Mouse (Mus musculus): Measurements from ENCODE around the gene Apobec2.

DNA sequence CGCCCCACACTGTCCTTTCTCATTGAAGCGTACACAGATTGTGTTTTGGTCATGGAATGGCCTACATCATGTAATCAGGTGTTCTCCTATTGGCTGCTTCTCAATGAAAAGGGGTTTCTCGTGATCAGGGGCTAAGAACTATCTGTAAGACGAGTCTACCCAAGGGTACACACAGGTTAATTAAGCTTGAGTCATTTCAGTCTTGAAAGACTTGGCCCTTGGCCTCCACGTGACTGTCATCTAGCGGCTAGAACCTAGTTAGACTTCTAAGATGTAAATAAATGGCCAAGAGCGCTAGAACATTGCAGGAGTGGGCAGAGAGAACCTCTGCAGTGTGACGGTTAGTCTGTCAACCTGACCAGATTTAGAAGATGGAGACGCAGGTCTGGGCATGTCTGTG, 8.5 kb downstream of the Apobec2 start:
- TF ChIP-seq HCFC1 (IDR thresholded peaks at IDR 0.05; ENCODE audit: borderline replicate concordance, insufficient read depth, low read length) (no peak), ZNF384 (IDR thresholded peaks at IDR 0.05; ENCODE audit: low read depth, low read length) (no peak), MAFK (IDR thresholded peaks at IDR 0.05; ENCODE audit: insufficient read depth, low read depth, low read length) (no peak), CHD2 (IDR thresholded peaks at IDR 0.05; ENCODE audit: low read depth, low read length) (no peak)

Data from ES-E14 (cell line).